Mouse (Mus musculus) liver, embryonic 15.5 days (tissue): ENCODE measurements around the gene Serpine1. TPM values are rescaled to one million over a fixed set of nuclear protein-coding genes. Genes with fewer than 3 reads are reported as not detected.

Source experiments
- ATAC-seq: fragments of 200-750 bp; cut with Nextera tagmentation; 2 replicates; pipeline ENCODE4 v1.8.0; 2017; ENCODE audit warnings: moderate number of reproducible peaks, mild to moderate bottlenecking, moderate library complexity; ENCODE audit not compliant: insufficient read depth
- H3K27ac ChIP-seq: fragments of 300-500 bp; sonication (generic); replicated peaks from 2 replicates; pipeline ENCODE4 v1.5.1; 2015; ENCODE audit warnings: mild to moderate bottlenecking, inconsistent platforms
- H3K27me3 ChIP-seq: fragments of 300-500 bp; sonication (generic); 2 replicates; pipeline ENCODE4 v1.6.1; 2015; ENCODE audit warnings: mild to moderate bottlenecking, inconsistent platforms
- H3K36me3 ChIP-seq: fragments of 300-500 bp; sonication (generic); replicated peaks from 2 replicates; pipeline ENCODE4 v1.6.1; 2015; ENCODE audit warnings: moderate library complexity, mild to moderate bottlenecking, inconsistent platforms
- H3K4me1 ChIP-seq: fragments of 300-500 bp; sonication (generic); replicated peaks from 2 replicates; pipeline ENCODE4 v1.6.1; 2015; ENCODE audit warnings: inconsistent platforms
- H3K4me2 ChIP-seq: fragments of 300-500 bp; sonication (generic); 2 replicates; pipeline ENCODE4 v1.6.1; 2015; ENCODE audit warnings: moderate library complexity, mild to moderate bottlenecking, inconsistent platforms
- H3K4me3 ChIP-seq: fragments of 300-500 bp; sonication (generic); replicated peaks from 2 replicates; pipeline ENCODE4 v1.5.1; 2015; ENCODE audit warnings: mild to moderate bottlenecking, inconsistent platforms
- H3K9ac ChIP-seq: fragments of 300-500 bp; sonication (generic); 2 replicates; pipeline ENCODE4 v1.6.1; 2015; ENCODE audit warnings: moderate library complexity, mild to moderate bottlenecking, inconsistent platforms
- H3K9me3 ChIP-seq: fragments of 300-500 bp; sonication (generic); replicated peaks from 2 replicates; pipeline ENCODE4 v1.6.1; 2016; ENCODE audit warnings: inconsistent platforms
- WGBS: fragments of 180-500 bp; shearing (Covaris S2); methylation state at CpG from one replicate; pipeline ENCODE4 v1.1.7; 2015; ENCODE audit warnings: mixed read lengths; ENCODE audit not compliant: insufficient replicate concordance; 5-methylcytosine and 5-hydroxymethylcytosine counted together
- polyA plus RNA-seq: library from polyadenylated mRNA; unstranded; fragments of >200 nt; fragmentation: Nextera tagmentation; extraction: Ambion mirVana; gene quantifications from 2 replicates; pipeline ENCODE4 v1.2.1, GENCODE M21; 2015

Serpine1 gene
- polyA plus RNA-seq, 1 experiment from 2014 or later: 0.06 TPM

GRCm38 (mm10) chr5:137095135-137095534 is 23.1 kb upstream of the Serpine1 start:
- H3K36me3 ChIP-seq: no peaks in the 10 kb centered on the region
- peaks cover 41% of the 10 kb centered on the region for H3K4me1 ChIP-seq
- no peak overlapping the region for H3K4me2 ChIP-seq
- H3K27ac ChIP-seq: no peak overlapping the region
- H3K9me3 ChIP-seq: no peaks in the 10 kb centered on the region
- H3K27me3 ChIP-seq: no peaks in the 10 kb centered on the region
- no peak for ATAC-seq
- no peak overlapping the region for H3K9ac ChIP-seq
- WGBS: 47% methylated on average over 10 of the region's 10 CpGs
- H3K4me3 ChIP-seq: no peak overlapping the region

- Histone ChIP-seq H3K9ac (no peak overlapping the region), H3K4me2 (no peak overlapping the region), H3K4me1 (peaks cover 27% of the 10 kb centered on the region), H3K36me3 (no peaks in the 10 kb centered on the region), H3K4me3 (no peak overlapping the region), H3K27ac (no peak overlapping the region), H3K9me3 (no peaks in the 10 kb centered on the region), H3K27me3 (no peaks in the 10 kb centered on the region)
- no peak for ATAC-seq
- 60% methylated on average over 9 of the region's 9 CpGs for WGBS
These were observed 21.7 kb upstream of the Serpine1 start for GRCm38 (mm10) chr5:137093720-137094119.

GRCm38 (mm10) chr5:137091560-137091959 is 19.5 kb upstream of the Serpine1 start:
- H3K9ac ChIP-seq: no peak overlapping the region
- H3K4me1 ChIP-seq: peaks cover 14% of the 10 kb centered on the region
- H3K36me3 ChIP-seq: no peaks in the 10 kb centered on the region
- WGBS: 32% methylated on average over 6 of the region's 6 CpGs
- H3K27ac ChIP-seq: peak overlapping the region; percentile 7; the same call in 1 of the 2 replicates
- H3K9me3 ChIP-seq: no peaks in the 10 kb centered on the region
- H3K4me2 ChIP-seq: no peak overlapping the region
- no peak overlapping the region for H3K4me3 ChIP-seq
- ATAC-seq: no peak
- no peaks in the 10 kb centered on the region for H3K27me3 ChIP-seq

DNA sequence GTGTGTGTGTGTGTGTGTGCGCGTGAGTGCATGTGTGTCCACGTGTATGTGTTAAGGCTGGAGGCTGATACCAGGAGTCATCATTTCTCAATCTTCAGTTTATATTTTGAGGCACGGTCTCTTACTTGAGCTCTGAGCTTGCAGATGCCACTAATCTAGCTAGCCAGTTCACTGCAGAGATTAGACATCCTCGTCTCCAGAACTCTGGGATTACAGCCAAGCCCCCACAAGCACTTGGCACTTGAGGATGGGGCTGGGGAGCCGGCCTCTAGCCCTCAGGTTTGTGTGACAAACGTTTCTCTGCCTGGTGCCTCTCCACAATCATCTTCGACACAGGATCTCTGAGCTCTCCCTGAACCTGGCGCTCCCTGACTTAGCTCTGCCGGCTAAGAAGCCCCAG is 18.8 kb upstream of the Serpine1 start:
- no peaks in the 10 kb centered on the region for H3K36me3 ChIP-seq
- H3K27me3 ChIP-seq: no peaks in the 10 kb centered on the region
- ATAC-seq: no peak
- no peak overlapping the region for H3K4me3 ChIP-seq
- H3K4me2 ChIP-seq: no peak overlapping the region
- H3K27ac ChIP-seq: no peak overlapping the region
- H3K9me3 ChIP-seq: no peaks in the 10 kb centered on the region
- peaks cover 14% of the 10 kb centered on the region for H3K4me1 ChIP-seq
- H3K9ac ChIP-seq: no peak overlapping the region
- WGBS: 62% methylated on average over 10 of the region's 10 CpGs

DNA sequence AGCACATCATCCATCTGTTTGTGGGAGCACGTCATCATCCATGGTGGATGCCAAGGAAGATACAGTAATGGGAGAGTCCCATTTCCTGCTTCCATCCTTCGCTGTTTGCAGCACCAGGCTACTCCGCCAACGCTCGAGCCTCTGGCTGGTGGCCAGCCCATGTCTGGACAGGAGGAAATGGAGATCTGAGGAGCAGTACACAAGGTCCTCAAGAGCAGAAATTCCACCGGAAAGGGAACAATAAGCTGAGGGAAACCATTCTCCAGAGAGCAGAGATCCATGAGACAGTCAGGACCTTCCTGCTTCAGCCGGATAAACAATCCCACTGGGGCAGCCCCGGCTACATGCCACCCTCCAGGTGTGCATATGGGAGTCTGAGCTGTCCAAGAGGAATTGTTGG is 15.3 kb upstream of the Serpine1 start:
- no peak overlapping the region for H3K4me3 ChIP-seq
- ATAC-seq: no peak
- no peaks in the 10 kb centered on the region for H3K36me3 ChIP-seq
- H3K9me3 ChIP-seq: no peaks in the 10 kb centered on the region
- no peak overlapping the region for H3K27ac ChIP-seq
- 74% methylated on average over 8 of the region's 8 CpGs for WGBS
- H3K9ac ChIP-seq: no peak overlapping the region
- no peaks in the 10 kb centered on the region for H3K27me3 ChIP-seq
- peaks cover 27% of the 10 kb centered on the region for H3K4me1 ChIP-seq
- H3K4me2 ChIP-seq: no peak overlapping the region

- WGBS: 77% methylated on average over 3 of the region's 3 CpGs
- no peak overlapping the region for H3K9ac ChIP-seq
- no peak for ATAC-seq
- no peak overlapping the region for H3K4me2 ChIP-seq
- no peaks in the 10 kb centered on the region for H3K27me3 ChIP-seq
- no peaks in the 10 kb centered on the region for H3K9me3 ChIP-seq
- H3K4me1 ChIP-seq: peaks cover 18% of the 10 kb centered on the region
- H3K4me3 ChIP-seq: no peak overlapping the region
- H3K36me3 ChIP-seq: no peaks in the 10 kb centered on the region
- H3K27ac ChIP-seq: peak overlapping the region; percentile 59
These were observed 13.7 kb upstream of the Serpine1 start for GRCm38 (mm10) chr5:137085731-137086130.

- ATAC-seq: peak; percentile 89
- no peaks in the 10 kb centered on the region for H3K9me3 ChIP-seq
- 11% methylated on average over 6 of the region's 6 CpGs for WGBS
- H3K4me1 ChIP-seq: peaks cover 18% of the 10 kb centered on the region
- no peaks in the 10 kb centered on the region for H3K36me3 ChIP-seq
- no peak overlapping the region for H3K9ac ChIP-seq
- no peaks in the 10 kb centered on the region for H3K27me3 ChIP-seq
- no peak overlapping the region for H3K4me3 ChIP-seq
- peak overlapping the region; percentile 59 for H3K27ac ChIP-seq
- H3K4me2 ChIP-seq: peak overlapping the region; percentile 15; the same call in 1 of the 2 replicates
These were observed 13.0 kb upstream of the Serpine1 start for GRCm38 (mm10) chr5:137085021-137085420.

- no peak for ATAC-seq
- no peak overlapping the region for H3K9ac ChIP-seq
- WGBS: 74% methylated on average over 4 of the region's 4 CpGs
- no peak overlapping the region for H3K4me3 ChIP-seq
- no peaks in the 10 kb centered on the region for H3K27me3 ChIP-seq
- no peaks in the 10 kb centered on the region for H3K36me3 ChIP-seq
- peaks cover 21% of the 10 kb centered on the region for H3K4me1 ChIP-seq
- H3K4me2 ChIP-seq: no peak overlapping the region
- no peak overlapping the region for H3K27ac ChIP-seq
- no peaks in the 10 kb centered on the region for H3K9me3 ChIP-seq
These were observed 11.0 kb upstream of the Serpine1 start for GRCm38 (mm10) chr5:137083051-137083450.

DNA sequence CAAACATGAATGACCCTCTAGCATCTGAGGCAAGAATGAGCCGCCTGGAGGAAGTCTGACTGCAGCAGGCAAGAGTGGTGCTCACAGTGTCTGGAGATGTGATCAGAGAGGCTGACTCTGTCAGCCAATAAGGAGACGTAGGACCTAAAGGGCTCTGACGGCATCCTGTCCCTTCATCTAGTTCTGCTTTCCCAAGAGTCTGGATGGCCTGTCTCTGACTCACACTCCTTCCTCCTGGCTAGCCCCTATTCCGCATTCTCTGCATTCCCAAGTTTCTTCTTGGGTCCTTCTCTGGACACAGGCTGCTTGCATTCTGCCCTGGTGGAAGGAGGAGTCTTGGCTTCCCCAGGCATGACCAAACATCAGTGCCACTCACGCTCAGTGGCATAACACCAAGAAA is 7.8 kb upstream of the Serpine1 start:
- Histone ChIP-seq H3K9ac (no peak overlapping the region), H3K36me3 (no peaks in the 10 kb centered on the region), H3K27ac (no peak overlapping the region), H3K4me2 (no peak overlapping the region), H3K27me3 (no peaks in the 10 kb centered on the region), H3K4me3 (no peak overlapping the region), H3K4me1 (peaks cover 25% of the 10 kb centered on the region), H3K9me3 (no peaks in the 10 kb centered on the region)
- no peak for ATAC-seq
- 37% methylated on average over 5 of the region's 5 CpGs for WGBS

GRCm38 (mm10) chr5:137078616-137079015 is 6.5 kb upstream of the Serpine1 start:
- Histone ChIP-seq H3K9ac (no peak overlapping the region), H3K4me2 (no peak overlapping the region), H3K36me3 (no peaks in the 10 kb centered on the region), H3K4me1 (peaks cover 18% of the 10 kb centered on the region), H3K27me3 (no peaks in the 10 kb centered on the region), H3K4me3 (no peak overlapping the region), H3K27ac (no peak overlapping the region), H3K9me3 (no peaks in the 10 kb centered on the region)
- ATAC-seq: no peak
- WGBS: 55% methylated on average over 6 of the region's 6 CpGs

DNA sequence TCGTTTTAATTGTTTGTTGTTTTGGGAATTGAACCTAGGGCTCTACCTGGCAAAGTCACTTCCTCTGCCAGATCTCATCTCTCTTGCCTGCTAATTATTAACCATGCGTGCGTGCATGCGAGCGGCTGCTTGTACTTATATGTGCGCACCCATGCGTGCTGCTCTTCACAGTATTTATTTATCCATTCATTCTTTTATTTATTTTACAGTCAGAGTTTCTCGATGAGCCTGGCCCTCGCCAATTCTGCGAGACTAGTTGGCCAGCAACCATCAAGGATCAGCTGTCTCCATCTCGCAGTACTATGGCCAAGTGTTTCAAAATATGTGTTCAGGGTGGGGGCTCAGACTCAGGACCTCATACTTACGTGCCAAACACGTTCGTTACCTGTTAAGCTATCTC is 6.0 kb upstream of the Serpine1 start:
- H3K9ac ChIP-seq: no peak overlapping the region
- no peaks in the 10 kb centered on the region for H3K27me3 ChIP-seq
- no peak overlapping the region for H3K4me2 ChIP-seq
- no peak overlapping the region for H3K4me3 ChIP-seq
- H3K27ac ChIP-seq: no peak overlapping the region
- H3K4me1 ChIP-seq: peaks cover 18% of the 10 kb centered on the region
- no peaks in the 10 kb centered on the region for H3K36me3 ChIP-seq
- WGBS: 63% methylated on average over 14 of the region's 14 CpGs
- no peaks in the 10 kb centered on the region for H3K9me3 ChIP-seq
- ATAC-seq: no peak

- ATAC-seq: no peak
- Histone ChIP-seq H3K4me3 (no peak overlapping the region), H3K9me3 (no peaks in the 10 kb centered on the region), H3K27ac (no peak overlapping the region), H3K4me1 (peaks cover 26% of the 10 kb centered on the region), H3K4me2 (no peak overlapping the region), H3K9ac (no peak overlapping the region), H3K36me3 (no peaks in the 10 kb centered on the region), H3K27me3 (no peaks in the 10 kb centered on the region)
- 80% methylated on average over 7 of the region's 7 CpGs for WGBS
These were observed 5.1 kb upstream of the Serpine1 start for GRCm38 (mm10) chr5:137077187-137077586.
